Mouse (Mus musculus) lung, postnatal 0 days (tissue): ENCODE measurements around the gene Ston2.
A peak's percentile ranks its signal among the peaks of the same experiment; 100 is the strongest.

Experiments
- CTCF ChIP-seq: IDR thresholded peaks from 2 replicates; pipeline ENCODE4 v1.5.1; 2016; ENCODE audit warnings: antibody characterized with exemption, mild to moderate bottlenecking
- EP300 ChIP-seq: IDR thresholded peaks from 2 replicates; pipeline ENCODE4 v1.6.1; 2016; ENCODE audit warnings: antibody characterized with exemption, mild to moderate bottlenecking, control low read depth

- TF ChIP-seq CTCF, result peak; percentile 29; the same call in 1 of the 2 replicates
- peak; percentile 75 for TF ChIP-seq EP300
These were observed 200.0 kb downstream of the Ston2 start for GRCm38 (mm10) chr12:91588176-91588669.
